Mouse (Mus musculus): Measurements from ENCODE around the gene Ankrd34a.

DNA sequence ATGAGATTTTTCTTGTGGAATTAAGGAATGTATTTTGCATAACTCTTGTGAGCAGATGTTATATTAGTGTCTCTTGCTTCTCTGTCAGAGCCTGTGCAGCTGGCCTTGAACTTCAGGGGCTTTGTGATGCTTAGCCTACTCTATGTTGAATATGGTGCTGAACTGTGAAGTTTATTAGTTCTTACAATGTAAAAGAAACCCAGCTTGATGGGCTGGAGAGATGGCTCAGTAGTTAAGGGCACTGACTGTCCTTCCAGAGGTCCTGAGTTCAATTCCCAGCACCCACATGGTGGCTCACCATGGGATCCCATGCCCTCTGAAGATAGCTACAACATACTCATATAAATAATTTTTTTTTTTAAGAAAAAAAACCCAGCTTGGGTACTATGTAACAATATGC, 35.6 kb downstream of the Ankrd34a start:
- TF ChIP-seq POLR2A (IDR thresholded peaks at IDR 0.05; ENCODE audit: control insufficient read depth, low read depth, low read length) (no peak), CTCF (IDR thresholded peaks at IDR 0.05; ENCODE audit: control insufficient read depth, insufficient read depth, insufficient replicate concordance, low read depth, low read length) (no peak)
